Mouse (Mus musculus): ENCODE data around the gene Ercc6. TPM values are rescaled to one million over a fixed set of nuclear protein-coding genes. Genes with fewer than 3 reads are reported as not detected.
A peak's percentile ranks its signal among the peaks of the same experiment; 100 is the strongest.

Ercc6 gene
- polyA plus RNA-seq, 1 experiment from 2014 or later: 11.7 TPM

- WGBS: 13% methylated on average over 13 of the region's 13 CpGs
- Histone ChIP-seq H3K4me3 (ENCODE audit: low read length) (peak overlapping the region; percentile 10), H3K9ac (ENCODE audit: low read depth, low read length) (no peak overlapping the region), H3K27me3 (replicated peaks; ENCODE audit: control insufficient read depth, insufficient read depth, low read length) (no peaks in the 10 kb centered on the region), H3K4me2 (ENCODE audit: low read depth, low read length) (peak overlapping the region; percentile 47), H3K4me1 (ENCODE audit: control insufficient read depth, insufficient read depth, low read length) (no peaks in the 10 kb centered on the region), H3K36me3 (ENCODE audit: control insufficient read depth, insufficient read depth, low read length) (no peaks in the 10 kb centered on the region), H3K27ac (ENCODE audit: low read length) (no peak overlapping the region), H3K9me3 (ENCODE audit: control insufficient read depth, low read length) (no peaks in the 10 kb centered on the region)
- ATAC-seq: peak; percentile 23; the same call in 1 of the 2 replicates
Measured at GRCm38 (mm10) chr14:32492521-32492920, 20.8 kb upstream of the Ercc6 start.

- H3K9me3 ChIP-seq (ENCODE audit: control insufficient read depth, low read length): no peaks in the 10 kb centered on the region
- no peaks in the 10 kb centered on the region for H3K36me3 ChIP-seq (ENCODE audit: control insufficient read depth, insufficient read depth, low read length)
- no peak overlapping the region for H3K4me3 ChIP-seq (ENCODE audit: low read length)
- H3K4me2 ChIP-seq (ENCODE audit: low read depth, low read length): no peak overlapping the region
- no peaks in the 10 kb centered on the region for H3K4me1 ChIP-seq (ENCODE audit: control insufficient read depth, insufficient read depth, low read length)
- 62% methylated on average over 8 of the region's 8 CpGs for WGBS
- no peak overlapping the region for H3K9ac ChIP-seq (ENCODE audit: low read depth, low read length)
- H3K27ac ChIP-seq (ENCODE audit: low read length): no peak overlapping the region
- ATAC-seq: no peak
- no peaks in the 10 kb centered on the region for H3K27me3 ChIP-seq (replicated peaks; ENCODE audit: control insufficient read depth, insufficient read depth, low read length)
Measured at GRCm38 (mm10) chr14:32496115-32496850, 17.0 kb upstream of the Ercc6 start.

- no peak overlapping the region for H3K4me2 ChIP-seq (ENCODE audit: low read depth, low read length)
- H3K9me3 ChIP-seq (ENCODE audit: control insufficient read depth, low read length): no peaks in the 10 kb centered on the region
- H3K27me3 ChIP-seq (replicated peaks; ENCODE audit: control insufficient read depth, insufficient read depth, low read length): no peaks in the 10 kb centered on the region
- no peak for ATAC-seq
- no peaks in the 10 kb centered on the region for H3K4me1 ChIP-seq (ENCODE audit: control insufficient read depth, insufficient read depth, low read length)
- WGBS: 69% methylated on average over 2 of the region's 2 CpGs
- no peaks in the 10 kb centered on the region for H3K36me3 ChIP-seq (ENCODE audit: control insufficient read depth, insufficient read depth, low read length)
- H3K27ac ChIP-seq (ENCODE audit: low read length): no peak overlapping the region
- H3K4me3 ChIP-seq (ENCODE audit: low read length): no peak overlapping the region
- H3K9ac ChIP-seq (ENCODE audit: low read depth, low read length): no peak overlapping the region
Measured at GRCm38 (mm10) chr14:32501303-32501702, 12.0 kb upstream of the Ercc6 start.

GRCm38 (mm10) chr14:32502764-32503688 is 10.3 kb upstream of the Ercc6 start:
- H3K27me3 ChIP-seq (replicated peaks; ENCODE audit: control insufficient read depth, insufficient read depth, low read length): no peaks in the 10 kb centered on the region
- H3K4me2 ChIP-seq (ENCODE audit: low read depth, low read length): no peak overlapping the region
- no peak overlapping the region for H3K9ac ChIP-seq (ENCODE audit: low read depth, low read length)
- 76% methylated on average over 9 of the region's 9 CpGs for WGBS
- H3K4me1 ChIP-seq (ENCODE audit: control insufficient read depth, insufficient read depth, low read length): no peaks in the 10 kb centered on the region
- no peak for ATAC-seq
- H3K9me3 ChIP-seq (ENCODE audit: control insufficient read depth, low read length): no peaks in the 10 kb centered on the region
- no peaks in the 10 kb centered on the region for H3K36me3 ChIP-seq (ENCODE audit: control insufficient read depth, insufficient read depth, low read length)
- no peak overlapping the region for H3K27ac ChIP-seq (ENCODE audit: low read length)
- H3K4me3 ChIP-seq (ENCODE audit: low read length): no peak overlapping the region

- Histone ChIP-seq H3K27ac (ENCODE audit: low read length) (no peak overlapping the region), H3K9ac (ENCODE audit: low read depth, low read length) (no peak overlapping the region), H3K4me2 (ENCODE audit: low read depth, low read length) (no peak overlapping the region), H3K4me1 (ENCODE audit: control insufficient read depth, insufficient read depth, low read length) (no peaks in the 10 kb centered on the region), H3K27me3 (replicated peaks; ENCODE audit: control insufficient read depth, insufficient read depth, low read length) (no peaks in the 10 kb centered on the region), H3K4me3 (ENCODE audit: low read length) (no peak overlapping the region), H3K36me3 (ENCODE audit: control insufficient read depth, insufficient read depth, low read length) (no peaks in the 10 kb centered on the region), H3K9me3 (ENCODE audit: control insufficient read depth, low read length) (no peaks in the 10 kb centered on the region)
- no peak for ATAC-seq
- WGBS: 93% methylated on average over 1 of the region's 1 CpGs
Measured at GRCm38 (mm10) chr14:32503897-32504296, 9.4 kb upstream of the Ercc6 start.

GRCm38 (mm10) chr14:32506329-32506728 is 7.0 kb upstream of the Ercc6 start:
- Histone ChIP-seq H3K9me3 (ENCODE audit: control insufficient read depth, low read length) (no peaks in the 10 kb centered on the region), H3K36me3 (ENCODE audit: control insufficient read depth, insufficient read depth, low read length) (no peaks in the 10 kb centered on the region), H3K4me1 (ENCODE audit: control insufficient read depth, insufficient read depth, low read length) (no peaks in the 10 kb centered on the region), H3K4me2 (ENCODE audit: low read depth, low read length) (no peak overlapping the region), H3K27me3 (replicated peaks; ENCODE audit: control insufficient read depth, insufficient read depth, low read length) (no peaks in the 10 kb centered on the region), H3K27ac (ENCODE audit: low read length) (no peak overlapping the region), H3K9ac (ENCODE audit: low read depth, low read length) (no peak overlapping the region), H3K4me3 (ENCODE audit: low read length) (no peak overlapping the region)
- ATAC-seq: no peak
- 82% methylated on average over 10 of the region's 10 CpGs for WGBS

GRCm38 (mm10) chr14:32507216-32507615 is 6.1 kb upstream of the Ercc6 start:
- Histone ChIP-seq H3K4me2 (ENCODE audit: low read depth, low read length) (no peak overlapping the region), H3K27me3 (replicated peaks; ENCODE audit: control insufficient read depth, insufficient read depth, low read length) (no peaks in the 10 kb centered on the region), H3K4me3 (ENCODE audit: low read length) (no peak overlapping the region), H3K9me3 (ENCODE audit: control insufficient read depth, low read length) (no peaks in the 10 kb centered on the region), H3K36me3 (ENCODE audit: control insufficient read depth, insufficient read depth, low read length) (no peaks in the 10 kb centered on the region), H3K4me1 (ENCODE audit: control insufficient read depth, insufficient read depth, low read length) (no peaks in the 10 kb centered on the region), H3K9ac (ENCODE audit: low read depth, low read length) (no peak overlapping the region), H3K27ac (ENCODE audit: low read length) (no peak overlapping the region)
- ATAC-seq: no peak
- 82% methylated on average over 4 of the region's 4 CpGs for WGBS

- ATAC-seq: no peak
- WGBS: 50% methylated on average over 10 of the region's 10 CpGs
- Histone ChIP-seq H3K4me2 (ENCODE audit: low read depth, low read length) (no peak overlapping the region), H3K9ac (ENCODE audit: low read depth, low read length) (no peak overlapping the region), H3K27me3 (replicated peaks; ENCODE audit: control insufficient read depth, insufficient read depth, low read length) (no peaks in the 10 kb centered on the region), H3K27ac (ENCODE audit: low read length) (no peak overlapping the region), H3K36me3 (ENCODE audit: control insufficient read depth, insufficient read depth, low read length) (no peaks in the 10 kb centered on the region), H3K4me1 (ENCODE audit: control insufficient read depth, insufficient read depth, low read length) (peaks cover 4% of the 10 kb centered on the region; the same call in 1 of the 2 replicates), H3K4me3 (ENCODE audit: low read length) (no peak overlapping the region), H3K9me3 (ENCODE audit: control insufficient read depth, low read length) (no peaks in the 10 kb centered on the region)
Measured at GRCm38 (mm10) chr14:32508105-32508835, 5.1 kb upstream of the Ercc6 start.

GRCm38 (mm10) chr14:32509443-32509961 is 3.8 kb upstream of the Ercc6 start:
- Histone ChIP-seq H3K27ac (ENCODE audit: low read length) (no peak overlapping the region), H3K36me3 (ENCODE audit: control insufficient read depth, insufficient read depth, low read length) (no peaks in the 10 kb centered on the region), H3K9me3 (ENCODE audit: control insufficient read depth, low read length) (no peaks in the 10 kb centered on the region), H3K4me2 (ENCODE audit: low read depth, low read length) (no peak overlapping the region), H3K4me3 (ENCODE audit: low read length) (no peak overlapping the region), H3K9ac (ENCODE audit: low read depth, low read length) (no peak overlapping the region), H3K4me1 (ENCODE audit: control insufficient read depth, insufficient read depth, low read length) (peaks cover 4% of the 10 kb centered on the region; the same call in 1 of the 2 replicates), H3K27me3 (replicated peaks; ENCODE audit: control insufficient read depth, insufficient read depth, low read length) (no peaks in the 10 kb centered on the region)
- no peak for ATAC-seq
- 88% methylated on average over 6 of the region's 6 CpGs for WGBS

Data from intestine, embryonic 16.5 days (tissue).